Mouse (Mus musculus) intestine, postnatal 0 days (tissue): ENCODE data around the gene Rps6ka3. TPM values are rescaled to one million over a fixed set of nuclear protein-coding genes. Genes with fewer than 3 reads are reported as not detected.

Source experiments
- ATAC-seq: fragments of 200-750 bp; cut with Nextera tagmentation; 2 replicates; pipeline ENCODE4 v1.8.0; 2017; ENCODE audit warnings: mild to moderate bottlenecking, moderate TSS enrichment, moderate library complexity
- H3K27ac ChIP-seq: fragments of 300-500 bp; sonication (generic); 2 replicates; pipeline ENCODE4 v1.5.1; 2014; ENCODE audit warnings: mild to moderate bottlenecking, low read depth, low read length, moderate library complexity
- H3K27me3 ChIP-seq: fragments of 300-500 bp; sonication (generic); replicated peaks from 2 replicates; pipeline ENCODE4 v1.6.1; 2014; ENCODE audit warnings: low read length, mixed read lengths; ENCODE audit not compliant: control insufficient read depth, insufficient read depth
- H3K36me3 ChIP-seq: fragments of 300-500 bp; sonication (generic); 2 replicates; pipeline ENCODE4 v1.6.1; 2014; ENCODE audit warnings: mild to moderate bottlenecking, moderate library complexity; ENCODE audit not compliant: control insufficient read depth, insufficient read depth
- H3K4me1 ChIP-seq: fragments of 300-500 bp; sonication (generic); replicated peaks from 2 replicates; pipeline ENCODE4 v1.6.1; 2014; ENCODE audit warnings: antibody characterized with exemption, low read length, mixed read lengths; ENCODE audit not compliant: control insufficient read depth, insufficient read depth
- H3K4me2 ChIP-seq: fragments of 300-500 bp; sonication (generic); replicated peaks from 2 replicates; pipeline ENCODE4 v1.6.1; 2014; ENCODE audit warnings: low read depth, mild to moderate bottlenecking, moderate library complexity
- H3K4me3 ChIP-seq: fragments of 300-500 bp; sonication (generic); 2 replicates; pipeline ENCODE4 v1.5.1; 2014; ENCODE audit warnings: low read depth, low read length
- H3K9ac ChIP-seq: fragments of 300-500 bp; sonication (generic); 2 replicates; pipeline ENCODE4 v1.6.1; 2014; ENCODE audit warnings: mild to moderate bottlenecking, low read depth, low read length
- H3K9me3 ChIP-seq: fragments of 300-500 bp; sonication (generic); 2 replicates; pipeline ENCODE4 v1.6.1; 2016; ENCODE audit warnings: mixed run types; ENCODE audit not compliant: control insufficient read depth
- CTCF ChIP-seq: sonication (generic); IDR thresholded peaks from 2 replicates; pipeline ENCODE4 v1.5.1; 2016; ENCODE audit warnings: low read depth, mild to moderate bottlenecking, control low read depth, antibody characterized with exemption, moderate library complexity
- WGBS: fragments of 180-500 bp; shearing (Covaris S2); extraction: QIAGEN DNeasy Blood & Tissue Kit; methylation state at CpG from one replicate; pipeline ENCODE4 v1.1.7; 2014; 5-methylcytosine and 5-hydroxymethylcytosine counted together
- polyA plus RNA-seq: library from polyadenylated mRNA; unstranded; fragments of >200 nt; fragmentation: Nextera tagmentation; extraction: Ambion mirVana; gene quantifications from 2 replicates; pipeline ENCODE4 v1.2.1, GENCODE M21; 2015

Rps6ka3 gene
- polyA plus RNA-seq, 1 experiment from 2014 or later: 4.9 TPM

GRCm38 (mm10) chrX:159215253-159215652 is 5.1 kb downstream of the Rps6ka3 start:
- no peak overlapping the region for H3K4me2 ChIP-seq
- WGBS: 49% methylated on average over 3 of the region's 3 CpGs
- no peak overlapping the region for H3K9ac ChIP-seq
- H3K27ac ChIP-seq: no peak overlapping the region
- no peak overlapping the region for H3K4me3 ChIP-seq
- no peaks in the 10 kb centered on the region for H3K27me3 ChIP-seq
- H3K9me3 ChIP-seq: no peaks in the 10 kb centered on the region
- ATAC-seq: no peak
- H3K36me3 ChIP-seq: no peaks in the 10 kb centered on the region
- TF ChIP-seq CTCF: no peak
- H3K4me1 ChIP-seq: no peaks in the 10 kb centered on the region

DNA sequence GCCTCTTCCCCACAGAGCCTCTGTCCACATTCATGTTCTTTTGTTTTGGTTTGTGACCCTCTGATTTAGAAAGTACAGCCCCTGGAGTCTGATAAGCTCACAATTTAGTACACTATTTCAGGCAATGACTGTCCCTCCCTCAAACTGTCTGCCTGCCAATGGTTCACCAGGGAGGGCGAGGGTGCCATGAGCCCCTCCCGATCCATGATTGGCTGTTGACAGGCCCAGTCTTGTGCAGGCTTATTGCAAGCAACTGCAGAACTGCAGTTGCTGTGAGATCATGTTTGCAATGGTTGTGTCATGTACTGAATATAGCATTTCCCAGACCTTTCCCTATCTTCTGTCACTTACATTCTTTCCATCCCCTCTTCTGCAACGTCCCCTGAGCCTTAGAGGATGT is 12.4 kb downstream of the Rps6ka3 start:
- TF ChIP-seq CTCF: no peak
- no peak for ATAC-seq
- H3K4me3 ChIP-seq: no peak overlapping the region
- H3K9ac ChIP-seq: no peak overlapping the region
- no peaks in the 10 kb centered on the region for H3K4me1 ChIP-seq
- no peaks in the 10 kb centered on the region for H3K27me3 ChIP-seq
- no peak overlapping the region for H3K27ac ChIP-seq
- 52% methylated on average over 3 of the region's 3 CpGs for WGBS
- H3K4me2 ChIP-seq: no peak overlapping the region
- no peaks in the 10 kb centered on the region for H3K9me3 ChIP-seq
- no peaks in the 10 kb centered on the region for H3K36me3 ChIP-seq

- Histone ChIP-seq H3K9me3 (no peaks in the 10 kb centered on the region), H3K4me2 (no peak overlapping the region), H3K9ac (no peak overlapping the region), H3K36me3 (no peaks in the 10 kb centered on the region), H3K27me3 (no peaks in the 10 kb centered on the region), H3K4me3 (no peak overlapping the region), H3K4me1 (no peaks in the 10 kb centered on the region), H3K27ac (no peak overlapping the region)
- no peak for TF ChIP-seq CTCF
- no peak for ATAC-seq
- WGBS: 39% methylated on average over 1 of the region's 1 CpGs
Observed at GRCm38 (mm10) chrX:159237275-159237674, 27.2 kb downstream of the Rps6ka3 start.

GRCm38 (mm10) chrX:159254001-159254884 is 44.1 kb downstream of the Rps6ka3 start:
- TF ChIP-seq CTCF: no peak
- H3K27me3 ChIP-seq: no peaks in the 10 kb centered on the region
- peak overlapping the region; percentile 64 for H3K4me3 ChIP-seq
- H3K9ac ChIP-seq: 0 out of 2 replicates have a peak overlapping the region, but pooled peaks have one; percentile 26
- no peaks in the 10 kb centered on the region for H3K4me1 ChIP-seq
- peak overlapping the region; percentile 62 for H3K4me2 ChIP-seq
- 0 out of 2 replicates have a peak, but pooled peaks have one; percentile 6 for ATAC-seq
- peak overlapping the region; percentile 70 for H3K27ac ChIP-seq
- H3K36me3 ChIP-seq: no peaks in the 10 kb centered on the region
- H3K9me3 ChIP-seq: no peaks in the 10 kb centered on the region
- 23% methylated on average over 27 of the region's 27 CpGs for WGBS

- Histone ChIP-seq H3K36me3 (no peaks in the 10 kb centered on the region), H3K4me2 (peak overlapping the region; percentile 64), H3K9ac (peak overlapping the region; percentile 69), H3K9me3 (no peaks in the 10 kb centered on the region), H3K27me3 (no peaks in the 10 kb centered on the region), H3K4me1 (no peaks in the 10 kb centered on the region), H3K27ac (peak overlapping the region; percentile 82), H3K4me3 (peak overlapping the region; percentile 64)
- 22% methylated on average over 33 of the region's 71 CpGs for WGBS
- peak; percentile 97 for ATAC-seq
- TF ChIP-seq CTCF: peak; percentile 60
Observed at GRCm38 (mm10) chrX:159255123-159255978, 45.2 kb downstream of the Rps6ka3 start.
